Mouse (Mus musculus): Measurements from ENCODE around the gene Gm45213. TPM values are rescaled to one million over a fixed set of nuclear protein-coding genes. Genes with fewer than 3 reads are reported as not detected.

Gm45213 gene
- polyA plus RNA-seq, 1 experiment from 2014 or later: not detected

DNA sequence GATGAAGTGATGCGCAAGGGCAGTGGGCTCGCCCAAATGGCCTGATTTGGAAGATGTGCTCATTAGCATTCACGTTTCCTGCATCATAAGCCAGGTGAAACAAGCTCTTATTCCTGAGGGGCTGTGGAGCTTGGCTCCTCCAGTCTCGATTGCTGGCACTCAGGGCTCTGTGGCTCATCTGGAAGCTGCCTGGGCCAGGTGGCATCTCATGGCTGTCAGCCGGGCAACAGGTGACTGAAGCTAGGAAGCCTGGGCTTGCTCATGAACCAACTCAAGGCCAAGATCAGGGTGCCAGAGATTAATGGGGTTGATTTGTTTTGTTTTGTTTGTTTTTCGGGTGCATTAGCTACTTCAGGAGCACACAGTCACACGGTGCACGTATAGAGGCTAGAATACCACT is 49.3 kb downstream of the Gm45213 start:
- Histone ChIP-seq H3K27me3 (replicated peaks) (no peaks in the 10 kb centered on the region), H3K36me3 (peaks cover 34% of the 10 kb centered on the region), H3K27ac (no peak overlapping the region), H3K9ac (no peak overlapping the region), H3K4me3 (replicated peaks) (no peak overlapping the region), H3K4me1 (no peaks in the 10 kb centered on the region), H3K4me2 (no peak overlapping the region), H3K9me3 (no peaks in the 10 kb centered on the region)
- WGBS: 83% methylated on average over 8 of the region's 8 CpGs
- no peak for ATAC-seq (ENCODE audit: insufficient read depth, low FRiP score, low read depth)

GRCm38 (mm10) chr7:66094141-66094540 is 50.7 kb downstream of the Gm45213 start:
- no peak overlapping the region for H3K4me3 ChIP-seq (replicated peaks)
- no peak overlapping the region for H3K4me2 ChIP-seq
- no peaks in the 10 kb centered on the region for H3K9me3 ChIP-seq
- no peaks in the 10 kb centered on the region for H3K4me1 ChIP-seq
- no peak overlapping the region for H3K9ac ChIP-seq
- no peaks in the 10 kb centered on the region for H3K27me3 ChIP-seq (replicated peaks)
- no peak overlapping the region for H3K27ac ChIP-seq
- WGBS: 77% methylated on average over 5 of the region's 5 CpGs
- ATAC-seq (ENCODE audit: insufficient read depth, low FRiP score, low read depth): no peak
- H3K36me3 ChIP-seq: peaks cover 21% of the 10 kb centered on the region

DNA sequence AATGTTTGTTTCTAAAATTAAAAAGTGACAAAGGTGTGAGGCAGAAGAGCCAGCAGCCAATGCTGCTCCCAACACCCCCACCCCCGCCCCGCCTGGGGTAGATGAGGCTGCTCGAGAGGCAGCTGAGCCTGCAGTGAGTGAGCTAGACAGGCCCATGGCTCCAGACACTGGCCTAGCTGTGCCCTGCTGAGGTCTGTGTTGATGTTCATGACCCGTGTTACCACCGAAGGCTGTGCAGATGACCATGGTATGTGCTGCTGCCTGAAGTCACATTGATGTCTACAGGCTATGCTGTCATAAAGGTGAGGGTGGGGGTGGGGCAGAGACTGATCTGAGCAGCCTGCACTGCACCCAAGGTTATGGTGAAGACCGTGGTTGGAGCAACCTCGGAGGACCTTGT is 55.4 kb downstream of the Gm45213 start:
- no peak overlapping the region for H3K27ac ChIP-seq
- 85% methylated on average over 7 of the region's 7 CpGs for WGBS
- H3K27me3 ChIP-seq (replicated peaks): no peaks in the 10 kb centered on the region
- no peak; the same call in 1 of the 2 replicates for ATAC-seq (ENCODE audit: insufficient read depth, low FRiP score, low read depth)
- H3K4me1 ChIP-seq: no peaks in the 10 kb centered on the region
- H3K4me2 ChIP-seq: no peak overlapping the region
- H3K9me3 ChIP-seq: no peaks in the 10 kb centered on the region
- H3K36me3 ChIP-seq: no peaks in the 10 kb centered on the region
- no peak overlapping the region for H3K9ac ChIP-seq
- no peak overlapping the region for H3K4me3 ChIP-seq (replicated peaks)

GRCm38 (mm10) chr7:66101866-66102265 is 58.5 kb downstream of the Gm45213 start:
- ATAC-seq (ENCODE audit: insufficient read depth, low FRiP score, low read depth): no peak

GRCm38 (mm10) chr7:66104531-66104930 is 61.1 kb downstream of the Gm45213 start:
- peaks cover 8% of the 10 kb centered on the region; the same call in 1 of the 2 replicates for H3K4me1 ChIP-seq
- no peak for ATAC-seq (ENCODE audit: insufficient read depth, low FRiP score, low read depth)
- no peak overlapping the region for H3K27ac ChIP-seq
- no peak overlapping the region for H3K4me2 ChIP-seq
- no peaks in the 10 kb centered on the region for H3K27me3 ChIP-seq (replicated peaks)
- no peaks in the 10 kb centered on the region for H3K9me3 ChIP-seq
- WGBS: 81% methylated on average over 5 of the region's 5 CpGs
- H3K9ac ChIP-seq: no peak overlapping the region
- H3K36me3 ChIP-seq: no peaks in the 10 kb centered on the region
- no peak overlapping the region for H3K4me3 ChIP-seq (replicated peaks)

More at GRCm38 (mm10) chr7:66101866-66102265, 58.5 kb downstream of the Gm45213 start:
- H3K4me1 ChIP-seq: peaks cover 3% of the 10 kb centered on the region; the same call in 1 of the 2 replicates
- no peak overlapping the region for H3K4me3 ChIP-seq (replicated peaks)
- H3K27me3 ChIP-seq (replicated peaks): no peaks in the 10 kb centered on the region
- H3K27ac ChIP-seq: no peak overlapping the region
- H3K9me3 ChIP-seq: no peaks in the 10 kb centered on the region
- no peak overlapping the region for H3K4me2 ChIP-seq
- WGBS: 3% methylated on average over 4 of the region's 4 CpGs
- H3K36me3 ChIP-seq: no peaks in the 10 kb centered on the region
- H3K9ac ChIP-seq: no peak overlapping the region

- WGBS: 38% methylated on average over 4 of the region's 4 CpGs
- H3K4me2 ChIP-seq: no peak overlapping the region
- no peaks in the 10 kb centered on the region for H3K9me3 ChIP-seq
- H3K27ac ChIP-seq: no peak overlapping the region
- no peak for ATAC-seq (ENCODE audit: insufficient read depth, low FRiP score, low read depth)
- no peak overlapping the region for H3K4me3 ChIP-seq (replicated peaks)
- no peak overlapping the region for H3K9ac ChIP-seq
- H3K36me3 ChIP-seq: no peaks in the 10 kb centered on the region
- H3K4me1 ChIP-seq: peaks cover 8% of the 10 kb centered on the region; the same call in 1 of the 2 replicates
- H3K27me3 ChIP-seq (replicated peaks): no peaks in the 10 kb centered on the region
Measured at GRCm38 (mm10) chr7:66105771-66106170, 62.4 kb downstream of the Gm45213 start.

GRCm38 (mm10) chr7:66106581-66107056 is 63.2 kb downstream of the Gm45213 start:
- Histone ChIP-seq H3K27me3 (replicated peaks) (no peaks in the 10 kb centered on the region), H3K4me3 (replicated peaks) (no peak overlapping the region), H3K36me3 (no peaks in the 10 kb centered on the region), H3K9me3 (no peaks in the 10 kb centered on the region), H3K4me1 (peaks cover 8% of the 10 kb centered on the region; the same call in 1 of the 2 replicates), H3K9ac (no peak overlapping the region), H3K4me2 (no peak overlapping the region), H3K27ac (no peak overlapping the region)
- ATAC-seq (ENCODE audit: insufficient read depth, low FRiP score, low read depth): no peak
- WGBS: 47% methylated on average over 7 of the region's 7 CpGs

DNA sequence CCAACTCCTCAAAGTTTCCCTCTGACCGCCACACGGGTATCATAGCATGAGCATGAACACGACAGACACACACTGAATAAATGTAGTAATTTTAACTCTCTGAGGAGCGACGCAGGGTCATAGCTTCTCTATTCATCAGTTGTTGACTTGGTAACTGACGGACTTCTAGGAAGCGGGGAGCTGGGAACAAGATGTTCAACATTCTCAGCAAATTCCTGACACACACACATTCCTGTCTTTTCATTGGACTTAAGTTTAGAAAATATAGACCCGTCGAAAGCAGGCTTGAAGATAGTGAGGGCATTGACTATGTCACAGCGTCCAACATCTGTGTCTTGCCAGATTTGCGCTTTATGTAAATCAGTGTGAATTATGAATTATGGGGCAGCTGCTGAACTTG is 63.8 kb downstream of the Gm45213 start:
- Histone ChIP-seq H3K27ac (no peak overlapping the region), H3K9me3 (no peaks in the 10 kb centered on the region), H3K9ac (no peak overlapping the region), H3K4me2 (no peak overlapping the region), H3K36me3 (no peaks in the 10 kb centered on the region), H3K4me1 (peaks cover 8% of the 10 kb centered on the region; the same call in 1 of the 2 replicates), H3K4me3 (replicated peaks) (no peak overlapping the region), H3K27me3 (replicated peaks) (no peaks in the 10 kb centered on the region)
- no peak for ATAC-seq (ENCODE audit: insufficient read depth, low FRiP score, low read depth)
- 58% methylated on average over 11 of the region's 11 CpGs for WGBS

GRCm38 (mm10) chr7:66107930-66108329 is 64.5 kb downstream of the Gm45213 start:
- no peak for ATAC-seq (ENCODE audit: insufficient read depth, low FRiP score, low read depth)
- peaks cover 12% of the 10 kb centered on the region for H3K4me1 ChIP-seq
- H3K27me3 ChIP-seq (replicated peaks): no peaks in the 10 kb centered on the region
- WGBS: 15% methylated on average over 7 of the region's 7 CpGs
- H3K4me3 ChIP-seq (replicated peaks): no peak overlapping the region
- H3K27ac ChIP-seq: no peak overlapping the region
- H3K9ac ChIP-seq: no peak overlapping the region
- H3K36me3 ChIP-seq: no peaks in the 10 kb centered on the region
- no peak overlapping the region for H3K4me2 ChIP-seq
- no peaks in the 10 kb centered on the region for H3K9me3 ChIP-seq

DNA sequence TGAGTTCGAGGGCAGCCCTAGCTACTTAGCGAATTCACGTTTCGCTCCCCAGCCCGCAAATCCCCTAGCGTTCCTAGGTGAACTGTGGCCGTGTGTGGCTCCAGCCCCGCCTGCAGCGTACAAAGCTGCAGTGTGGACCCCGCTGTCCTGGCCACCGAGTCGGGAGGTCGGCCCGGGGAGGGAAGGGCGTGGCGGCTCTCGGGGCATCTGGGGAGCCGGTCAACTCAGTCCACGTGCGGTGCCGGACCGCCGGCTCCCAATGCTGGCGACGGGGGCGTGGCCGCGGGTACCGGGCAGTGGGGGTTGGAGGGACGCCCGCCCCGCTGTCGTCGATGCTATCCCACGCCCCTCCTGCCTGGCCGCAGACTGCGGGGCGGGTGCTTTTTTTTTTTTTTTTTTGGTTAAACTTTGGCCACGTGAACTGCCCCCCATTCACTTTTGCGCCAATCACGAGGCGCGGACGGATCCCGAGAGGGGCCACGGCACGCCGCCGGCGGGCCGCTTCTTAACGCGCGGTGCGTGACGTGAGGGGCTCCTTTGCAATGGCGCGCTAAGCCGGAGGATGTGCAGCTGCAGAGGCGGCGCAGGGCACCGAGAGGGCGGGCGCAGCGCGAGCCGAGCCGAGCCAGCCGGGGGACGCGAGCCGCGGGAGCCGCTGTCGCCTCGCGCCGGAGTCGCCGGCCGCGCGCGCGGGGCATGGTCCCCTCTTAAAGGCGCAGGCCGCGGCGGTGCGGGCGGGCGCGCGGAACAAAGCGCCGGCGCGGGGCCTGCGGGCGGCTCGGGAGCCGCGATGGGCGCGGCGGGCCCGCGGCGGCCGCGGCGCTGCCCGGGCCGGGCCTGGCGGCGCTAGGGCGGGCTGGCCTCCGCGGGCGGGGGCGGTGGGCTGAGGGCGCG is 65.8 kb downstream of the Gm45213 start, which contains the start of gene Chsy1:
Gene Chsy1, plus strand, starts transcription at position 555 of the 894 bp plus-strand sequence.
- Histone ChIP-seq H3K27ac (peak within 1 kb of the TSS; percentile 91), H3K4me1 (peaks cover 15% of the 10 kb centered on the region), H3K36me3 (no peaks in the 10 kb centered on the region), H3K4me3 (replicated peaks) (peak within 1 kb of the TSS; percentile 84), H3K9ac (peak within 1 kb of the TSS; percentile 92), H3K27me3 (replicated peaks) (no peaks in the 10 kb centered on the region), H3K4me2 (peak within 1 kb of the TSS; percentile 92), H3K9me3 (no peaks in the 10 kb centered on the region)
- ATAC-seq (ENCODE audit: insufficient read depth, low FRiP score, low read depth): peak; percentile 87
- under 1% methylated on average over 103 of the region's 123 CpGs for WGBS

DNA sequence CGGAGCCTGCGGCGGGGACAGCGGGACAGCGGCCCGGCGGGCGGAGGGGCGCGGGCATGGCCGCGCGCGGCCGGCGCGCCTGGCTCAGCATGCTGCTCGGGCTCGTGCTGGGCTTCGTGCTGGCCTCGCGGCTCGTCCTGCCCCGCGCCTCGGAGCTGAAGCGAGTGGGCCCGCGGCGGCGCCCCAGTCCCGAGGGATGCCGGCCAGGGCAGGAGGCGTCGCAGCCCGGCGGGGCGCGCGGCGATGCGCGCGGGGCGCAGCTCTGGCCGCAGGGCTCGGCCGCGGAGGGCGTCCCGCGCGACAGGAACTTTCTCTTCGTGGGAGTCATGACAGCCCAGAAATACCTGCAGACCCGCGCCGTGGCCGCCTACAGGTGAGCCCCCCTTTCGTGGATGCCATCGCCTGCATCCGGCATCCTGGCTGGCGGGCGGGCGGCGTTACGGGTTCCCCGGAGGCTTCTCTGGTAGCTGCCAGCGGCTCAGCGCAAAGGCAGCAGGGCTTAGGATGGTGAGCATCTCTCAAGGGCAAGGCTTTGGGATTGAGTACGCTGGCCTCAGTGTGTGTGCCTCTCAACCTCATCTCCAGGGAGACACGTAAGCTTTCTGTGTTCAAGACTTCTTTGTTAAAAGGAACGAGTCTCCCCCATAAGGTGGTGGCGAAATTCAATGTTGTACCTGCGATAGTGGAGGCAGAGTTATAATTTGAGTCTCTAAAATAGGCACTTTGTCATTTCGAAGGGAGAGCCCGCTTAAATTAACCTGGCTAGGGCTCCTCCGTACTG is 66.6 kb downstream of the Gm45213 start:
- Histone ChIP-seq H3K4me2 (peak overlapping the region; percentile 92), H3K4me1 (peaks cover 15% of the 10 kb centered on the region), H3K9me3 (no peaks in the 10 kb centered on the region), H3K27ac (peak overlapping the region; percentile 78), H3K27me3 (replicated peaks) (no peaks in the 10 kb centered on the region), H3K9ac (peak overlapping the region; percentile 92), H3K4me3 (replicated peaks) (peak overlapping the region; percentile 84), H3K36me3 (no peaks in the 10 kb centered on the region)
- WGBS: under 1% methylated on average over 59 of the region's 77 CpGs
- ATAC-seq (ENCODE audit: insufficient read depth, low FRiP score, low read depth): 0 out of 2 replicates have a peak, but pooled peaks have one; percentile 11
